Mouse (Mus musculus) limb, embryonic 10.5 days (tissue): ENCODE results near the gene Thap7. TPM values are rescaled to one million over a fixed set of nuclear protein-coding genes. Genes with fewer than 3 reads are reported as not detected.
"Not testable (repeated sequence)": the region's sequence is repeated elsewhere in the genome, so short reads cannot be mapped to it uniquely, and the experiment has no call there.

Experiments
- DNase-seq: peaks from one replicate; pipeline ENCODE4 v3.0.0-alpha.2; 2017; ENCODE audit warnings: low spot score
- H3K27ac ChIP-seq: fragments of 300-500 bp; sonication (generic); 2 replicates; pipeline ENCODE4 v1.5.1; 2016; ENCODE audit warnings: mild to moderate bottlenecking
- H3K27me3 ChIP-seq: fragments of 300-500 bp; sonication (generic); 2 replicates; pipeline ENCODE4 v1.6.1; 2016; ENCODE audit warnings: low read depth, mild to moderate bottlenecking; ENCODE audit not compliant: poor library complexity, severe bottlenecking
- H3K36me3 ChIP-seq: fragments of 300-500 bp; sonication (generic); 2 replicates; pipeline ENCODE4 v1.6.1; 2016; ENCODE audit warnings: mild to moderate bottlenecking, moderate library complexity
- H3K4me1 ChIP-seq: fragments of 300-500 bp; sonication (generic); 2 replicates; pipeline ENCODE4 v1.6.1; 2016
- H3K4me3 ChIP-seq: fragments of 300-500 bp; sonication (generic); 2 replicates; pipeline ENCODE4 v1.5.1; 2016; ENCODE audit warnings: mild to moderate bottlenecking, moderate library complexity
- H3K9me3 ChIP-seq: fragments of 300-500 bp; sonication (generic); replicated peaks from 2 replicates; pipeline ENCODE4 v1.6.1; 2016; ENCODE audit warnings: mild to moderate bottlenecking
- WGBS: fragments of 180-500 bp; shearing (Covaris S2); methylation state at CpG from one replicate; pipeline ENCODE4 v1.1.7; 2016; 5-methylcytosine and 5-hydroxymethylcytosine counted together
- polyA plus RNA-seq: library from polyadenylated mRNA; unstranded; fragments of >200 nt; fragmentation: Nextera tagmentation; extraction: Ambion mirVana; gene quantifications from 2 replicates; pipeline ENCODE4 v1.2.1, GENCODE M21; 2016

Thap7 gene
- polyA plus RNA-seq, 1 experiment from 2014 or later = 58.9 TPM

DNA sequence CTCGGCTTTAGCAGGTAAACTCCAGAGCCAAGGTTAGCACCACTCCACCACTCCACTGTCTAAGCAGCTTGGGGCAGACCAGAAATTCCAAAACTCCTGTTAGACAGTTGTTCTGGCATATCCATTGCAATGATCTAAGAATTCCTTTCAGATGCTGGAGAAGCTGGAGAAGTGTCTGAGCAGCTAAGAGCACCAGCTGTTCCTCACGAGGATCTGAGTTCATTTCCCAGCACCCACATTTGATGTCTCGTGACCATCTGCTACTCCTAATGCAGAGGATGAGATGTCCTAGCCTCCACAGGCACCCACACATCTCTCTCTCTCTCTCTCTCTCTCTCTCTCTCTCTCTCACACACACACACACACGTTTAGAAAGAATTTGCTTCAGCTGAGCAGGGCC, 26.0 kb upstream of the Thap7 start:
- 62% methylated on average over 4 of the region's 4 CpGs for WGBS
- Histone ChIP-seq H3K4me3 (no peak overlapping the region), H3K4me1 (peaks cover 52% of the 10 kb centered on the region), H3K27me3 (peaks cover 33% of the 10 kb centered on the region), H3K36me3 (no peaks in the 10 kb centered on the region), H3K9me3 (no peaks in the 10 kb centered on the region), H3K27ac (no peak overlapping the region)
- no peak for DNase-seq

DNA sequence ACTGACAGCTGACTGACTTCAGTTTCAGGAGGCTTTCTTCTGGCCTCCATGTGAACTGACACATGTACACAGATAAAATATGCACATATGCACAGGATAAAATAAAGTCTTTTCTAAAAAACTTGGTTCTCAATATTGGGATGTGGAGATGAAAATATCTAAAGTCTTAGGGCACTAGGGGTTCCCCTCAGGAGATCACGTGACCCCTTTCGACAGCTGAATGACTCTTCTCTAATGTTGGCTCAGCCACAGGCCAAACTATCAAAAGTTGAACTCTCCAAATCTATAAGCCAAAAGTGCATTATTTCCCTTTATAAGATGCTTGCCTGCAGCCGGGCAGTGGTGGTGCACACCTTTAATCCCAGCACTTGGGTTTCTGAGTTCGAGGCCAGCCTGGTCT, 25.2 kb upstream of the Thap7 start:
- Histone ChIP-seq H3K36me3 (no peaks in the 10 kb centered on the region), H3K9me3 (no peaks in the 10 kb centered on the region), H3K27ac (no peak overlapping the region), H3K4me3 (no peak overlapping the region), H3K27me3 (peaks cover 27% of the 10 kb centered on the region), H3K4me1 (peaks cover 45% of the 10 kb centered on the region)
- DNase-seq = no peak
- WGBS = 81% methylated on average over 4 of the region's 4 CpGs

DNA sequence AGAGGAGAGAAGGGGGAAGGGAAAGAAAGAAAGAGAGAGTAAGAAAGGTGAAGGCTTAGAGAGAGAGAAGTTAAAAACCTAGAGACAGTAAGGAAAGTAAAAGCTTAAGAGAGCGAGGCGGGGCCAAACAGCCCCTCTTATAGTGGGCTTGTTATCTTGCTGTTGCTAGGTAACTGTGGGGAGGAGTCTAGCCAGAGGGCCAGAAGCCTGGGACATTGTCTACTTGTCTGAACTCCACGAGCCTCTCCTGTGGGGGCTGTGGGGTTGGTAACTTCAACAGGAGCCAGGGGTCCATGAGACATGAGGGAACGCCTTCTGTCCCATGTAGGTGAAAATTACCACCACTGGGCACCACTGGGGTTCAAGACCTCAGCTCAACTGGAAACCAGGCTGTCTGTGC, 23.8 kb upstream of the Thap7 start:
- peak overlapping the region; percentile 80 for H3K27ac ChIP-seq
- peak overlapping the region; percentile 44 for H3K4me3 ChIP-seq
- WGBS = 31% methylated on average over 4 of the region's 4 CpGs
- peaks cover 35% of the 10 kb centered on the region for H3K4me1 ChIP-seq
- not testable (repeated sequence) for H3K9me3 ChIP-seq, DNase-seq, H3K36me3 ChIP-seq
- peaks cover 14% of the 10 kb centered on the region; the same call in 1 of the 2 replicates for H3K27me3 ChIP-seq

GRCm38 (mm10) chr16:17553910-17554685, 23.2 kb upstream of the Thap7 start:
- WGBS = 15% methylated on average over 18 of the region's 18 CpGs
- peak overlapping the region; percentile 80 for H3K27ac ChIP-seq
- no peaks in the 10 kb centered on the region for H3K9me3 ChIP-seq
- peak overlapping the region; percentile 44 for H3K4me3 ChIP-seq
- peaks cover 8% of the 10 kb centered on the region; the same call in 1 of the 2 replicates for H3K27me3 ChIP-seq
- H3K36me3 ChIP-seq = no peaks in the 10 kb centered on the region
- peak; percentile 68 for DNase-seq
- H3K4me1 ChIP-seq = peaks cover 30% of the 10 kb centered on the region

GRCm38 (mm10) chr16:17552837-17553236, 21.9 kb upstream of the Thap7 start:
- H3K36me3 ChIP-seq = no peaks in the 10 kb centered on the region
- peaks cover 5% of the 10 kb centered on the region; the same call in 1 of the 2 replicates for H3K27me3 ChIP-seq
- no peak overlapping the region for H3K4me3 ChIP-seq
- H3K27ac ChIP-seq = no peak overlapping the region
- H3K9me3 ChIP-seq = no peaks in the 10 kb centered on the region
- DNase-seq = no peak
- 83% methylated on average over 7 of the region's 7 CpGs for WGBS
- H3K4me1 ChIP-seq = peaks cover 18% of the 10 kb centered on the region

GRCm38 (mm10) chr16:17542632-17543031, 11.7 kb upstream of the Thap7 start:
- H3K27me3 ChIP-seq = no peaks in the 10 kb centered on the region
- no peaks in the 10 kb centered on the region for H3K36me3 ChIP-seq
- 82% methylated on average over 2 of the region's 2 CpGs for WGBS
- no peak overlapping the region for H3K27ac ChIP-seq
- no peaks in the 10 kb centered on the region for H3K9me3 ChIP-seq
- H3K4me1 ChIP-seq = no peaks in the 10 kb centered on the region
- H3K4me3 ChIP-seq = no peak overlapping the region
- DNase-seq = no peak

DNA sequence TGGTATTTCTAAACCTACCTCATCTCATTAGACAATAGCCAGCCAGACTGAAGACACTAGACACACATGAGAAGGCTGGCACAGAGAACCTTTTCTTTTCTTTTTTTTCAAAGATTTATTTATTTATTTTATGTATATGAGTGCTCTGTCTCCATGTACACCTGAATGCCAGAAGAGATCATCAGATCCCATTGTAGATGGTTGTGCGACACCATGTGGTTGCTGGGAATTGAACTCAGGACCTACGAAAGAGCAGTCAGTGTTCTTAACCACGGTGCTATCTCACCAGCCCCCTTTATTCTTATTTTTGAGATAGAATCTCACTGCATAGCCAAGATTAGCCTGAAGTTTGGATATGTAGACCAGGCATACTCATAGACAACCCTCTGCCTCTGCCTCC, 5.6 kb upstream of the Thap7 start:
- Histone ChIP-seq H3K4me3 (no peak overlapping the region), H3K27me3 (no peaks in the 10 kb centered on the region), H3K27ac (no peak overlapping the region), H3K36me3 (no peaks in the 10 kb centered on the region), H3K4me1 (peaks cover 7% of the 10 kb centered on the region), H3K9me3 (no peaks in the 10 kb centered on the region)
- 95% methylated on average over 3 of the region's 3 CpGs for WGBS
- no peak for DNase-seq

GRCm38 (mm10) chr16:17532676-17533329, 1.9 kb upstream of the Thap7 start:
- WGBS = 76% methylated on average over 14 of the region's 14 CpGs
- H3K36me3 ChIP-seq = peaks cover 17% of the 10 kb centered on the region
- no peak overlapping the region for H3K27ac ChIP-seq
- no peaks in the 10 kb centered on the region for H3K9me3 ChIP-seq
- peaks cover 22% of the 10 kb centered on the region for H3K4me1 ChIP-seq
- H3K27me3 ChIP-seq = no peaks in the 10 kb centered on the region
- no peak overlapping the region for H3K4me3 ChIP-seq
- no peak for DNase-seq

GRCm38 (mm10) chr16:17532271-17532670, 1.3 kb upstream of the Thap7 start:
- Histone ChIP-seq H3K27me3 (no peaks in the 10 kb centered on the region), H3K4me1 (peaks cover 22% of the 10 kb centered on the region), H3K4me3 (0 out of 2 replicates have a peak overlapping the region, but pooled peaks have one; percentile 76), H3K27ac (0 out of 2 replicates have a peak overlapping the region, but pooled peaks have one; percentile 90), H3K36me3 (peaks cover 22% of the 10 kb centered on the region), H3K9me3 (no peaks in the 10 kb centered on the region)
- DNase-seq = no peak
- WGBS = 52% methylated on average over 4 of the region's 4 CpGs

DNA sequence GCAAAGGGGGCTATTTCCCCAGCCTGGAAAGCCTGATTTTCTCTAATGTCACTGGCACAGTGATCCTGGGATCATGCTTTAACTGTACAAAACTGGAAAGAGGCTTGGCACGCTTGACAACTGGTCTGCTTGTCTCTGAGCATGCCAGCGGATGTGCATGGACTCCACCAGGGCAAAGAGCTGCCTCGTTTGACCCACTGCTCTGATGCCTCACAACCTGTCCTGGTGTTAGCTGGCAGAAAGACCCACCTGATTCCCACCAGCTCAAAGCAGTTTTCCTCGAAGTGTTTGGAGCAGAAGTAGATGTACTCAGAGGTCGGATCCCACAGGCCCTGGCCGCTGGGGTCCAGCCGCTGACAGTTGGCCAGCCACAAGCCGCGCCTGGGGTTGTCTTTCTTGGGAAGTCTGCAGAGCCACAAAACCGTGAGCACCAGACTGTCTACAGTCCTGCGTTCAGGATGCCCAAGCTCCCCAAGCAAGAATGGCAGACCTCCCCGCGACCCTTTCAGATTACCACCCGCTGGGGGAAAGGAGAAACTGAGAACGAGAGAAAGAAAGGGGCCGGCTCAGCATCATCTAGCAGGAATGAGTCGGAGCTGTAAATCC, 852 bp downstream of the Thap7 start:
- Histone ChIP-seq H3K36me3 (peaks cover 44% of the 10 kb centered on the region), H3K4me1 (peaks cover 22% of the 10 kb centered on the region), H3K27me3 (no peaks in the 10 kb centered on the region), H3K4me3 (peak overlapping the region; percentile 76), H3K27ac (peak overlapping the region; percentile 90), H3K9me3 (no peaks in the 10 kb centered on the region)
- DNase-seq = no peak
- WGBS = 20% methylated on average over 17 of the region's 17 CpGs

- peaks cover 60% of the 10 kb centered on the region for H3K36me3 ChIP-seq
- no peak for DNase-seq
- no peak overlapping the region for H3K4me3 ChIP-seq
- no peaks in the 10 kb centered on the region for H3K27me3 ChIP-seq
- no peaks in the 10 kb centered on the region for H3K9me3 ChIP-seq
- H3K4me1 ChIP-seq = peaks cover 22% of the 10 kb centered on the region
- WGBS = 87% methylated on average over 13 of the region's 13 CpGs
- H3K27ac ChIP-seq = no peak overlapping the region
These were observed 2.7 kb downstream of the Thap7 start for GRCm38 (mm10) chr16:17528276-17528675.

- Histone ChIP-seq H3K4me1 (peaks cover 22% of the 10 kb centered on the region), H3K27me3 (no peaks in the 10 kb centered on the region), H3K4me3 (no peak overlapping the region), H3K9me3 (no peaks in the 10 kb centered on the region), H3K27ac (no peak overlapping the region), H3K36me3 (peaks cover 66% of the 10 kb centered on the region)
- no peak for DNase-seq
These were observed 3.3 kb downstream of the Thap7 start for GRCm38 (mm10) chr16:17527606-17528005.

- H3K9me3 ChIP-seq = no peaks in the 10 kb centered on the region
- H3K36me3 ChIP-seq = peaks cover 80% of the 10 kb centered on the region
- peaks cover 11% of the 10 kb centered on the region for H3K4me1 ChIP-seq
- no peak overlapping the region for H3K4me3 ChIP-seq
- no peak overlapping the region for H3K27ac ChIP-seq
- WGBS = 95% methylated on average over 6 of the region's 6 CpGs
- no peak for DNase-seq
- H3K27me3 ChIP-seq = no peaks in the 10 kb centered on the region
These were observed 4.7 kb downstream of the Thap7 start for GRCm38 (mm10) chr16:17526223-17526622.
